Mouse (Mus musculus): Measurements from ENCODE around the gene Rfx1. TPM values are rescaled to one million over a fixed set of nuclear protein-coding genes. Genes with fewer than 3 reads are reported as not detected.

Rfx1 gene
- total RNA-seq, 2 experiments from 2014 or later, result 2.5 to 14.7 TPM

GRCm38 (mm10) chr8:84084341-84085115, 17.9 kb downstream of the Rfx1 start:
- ATAC-seq (replicated peaks; ENCODE audit: low FRiP score, poor library complexity, severe bottlenecking), result no peak

GRCm38 (mm10) chr8:84087156-84087555, 20.5 kb downstream of the Rfx1 start:
- ATAC-seq (replicated peaks; ENCODE audit: low FRiP score, poor library complexity, severe bottlenecking), result no peak

DNA sequence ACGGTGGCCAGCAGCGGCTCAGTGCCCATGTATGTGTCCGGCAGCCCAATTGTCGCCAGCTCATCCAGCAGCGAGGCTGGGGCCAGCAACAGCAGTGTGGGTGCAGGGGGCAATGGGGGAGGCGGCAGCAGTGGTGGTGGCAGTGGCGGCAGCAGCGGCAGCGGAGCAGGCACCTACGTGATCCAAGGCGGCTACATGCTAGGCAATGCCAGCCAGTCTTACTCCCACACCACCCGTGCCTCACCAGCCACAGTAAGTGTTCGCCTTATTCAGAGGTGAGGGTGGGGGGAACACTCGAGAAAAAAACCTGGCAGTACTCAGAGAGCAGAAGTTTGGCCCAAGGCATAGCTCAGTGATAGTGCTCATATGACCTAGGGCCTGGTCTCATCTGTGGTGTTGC, 21.2 kb downstream of the Rfx1 start:
- ATAC-seq (replicated peaks; ENCODE audit: low FRiP score, poor library complexity, severe bottlenecking), result no peak

GRCm38 (mm10) chr8:84089277-84089676, 22.6 kb downstream of the Rfx1 start:
- ATAC-seq (replicated peaks; ENCODE audit: low FRiP score, poor library complexity, severe bottlenecking), result no peak

- no peak for ATAC-seq (replicated peaks; ENCODE audit: low FRiP score, poor library complexity, severe bottlenecking)
These were observed 24.0 kb downstream of the Rfx1 start for GRCm38 (mm10) chr8:84090585-84090984.

GRCm38 (mm10) chr8:84096061-84096460, 29.4 kb downstream of the Rfx1 start:
- ATAC-seq (replicated peaks; ENCODE audit: low FRiP score, poor library complexity, severe bottlenecking), result no peak

DNA sequence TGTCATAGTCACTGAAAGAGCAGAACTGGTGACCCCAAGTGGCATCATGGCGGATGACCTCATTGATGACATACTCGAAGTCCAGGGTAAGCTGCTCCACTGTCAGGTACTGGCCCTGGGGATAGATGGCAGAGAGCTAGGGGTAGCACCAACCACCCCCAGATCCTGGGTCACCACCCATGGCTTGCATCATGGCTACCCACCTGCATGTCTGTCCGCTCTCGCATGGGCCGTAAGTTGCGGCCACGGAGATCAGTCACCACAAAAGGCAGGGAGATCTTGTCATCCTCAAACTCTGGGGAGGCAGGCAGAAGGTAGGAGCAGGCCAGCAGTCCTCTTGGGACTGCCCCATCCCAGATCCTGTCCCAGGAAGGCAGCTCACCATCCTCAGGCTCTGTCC, 31.7 kb downstream of the Rfx1 start:
- ATAC-seq (replicated peaks; ENCODE audit: low FRiP score, poor library complexity, severe bottlenecking), result no peak

DNA sequence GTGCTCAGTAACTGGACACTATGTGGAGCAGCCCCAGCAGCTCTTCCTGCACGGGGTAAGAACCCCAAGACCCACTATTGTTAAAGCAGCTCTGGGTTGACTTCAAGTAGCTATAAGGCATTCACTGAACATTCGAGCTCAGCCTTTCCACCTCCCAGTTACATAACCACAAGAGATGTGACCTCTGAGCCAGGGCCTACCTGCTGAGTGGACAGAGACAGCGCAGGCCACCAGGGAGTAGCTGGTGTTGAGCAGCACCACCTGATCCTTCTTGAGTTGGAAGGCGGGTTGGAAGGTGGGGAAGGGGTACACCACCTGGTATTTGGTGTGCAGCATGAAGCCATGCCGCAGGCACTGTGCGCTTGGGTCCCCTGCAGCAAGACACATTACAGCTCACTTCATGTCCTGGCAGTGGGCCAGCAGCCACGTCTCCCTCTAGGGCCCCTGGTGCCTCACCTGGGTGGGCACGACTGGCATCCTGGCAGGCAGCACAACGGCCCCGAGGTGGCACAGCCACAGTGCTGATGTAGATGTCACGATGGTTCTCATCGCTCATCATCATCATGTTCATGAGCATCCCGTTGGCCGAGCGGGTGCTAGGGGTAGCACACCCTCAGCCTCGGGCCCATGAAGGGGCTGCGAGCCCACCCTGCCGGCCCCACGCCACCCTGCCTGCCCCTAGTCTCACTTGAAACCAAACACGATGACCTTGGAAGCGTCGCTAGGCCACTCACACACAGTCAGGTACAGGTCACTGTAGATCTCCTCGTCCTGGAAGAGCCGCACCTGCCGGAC, 35.0 kb downstream of the Rfx1 start:
- ATAC-seq (replicated peaks; ENCODE audit: low FRiP score, poor library complexity, severe bottlenecking), result no peak

DNA sequence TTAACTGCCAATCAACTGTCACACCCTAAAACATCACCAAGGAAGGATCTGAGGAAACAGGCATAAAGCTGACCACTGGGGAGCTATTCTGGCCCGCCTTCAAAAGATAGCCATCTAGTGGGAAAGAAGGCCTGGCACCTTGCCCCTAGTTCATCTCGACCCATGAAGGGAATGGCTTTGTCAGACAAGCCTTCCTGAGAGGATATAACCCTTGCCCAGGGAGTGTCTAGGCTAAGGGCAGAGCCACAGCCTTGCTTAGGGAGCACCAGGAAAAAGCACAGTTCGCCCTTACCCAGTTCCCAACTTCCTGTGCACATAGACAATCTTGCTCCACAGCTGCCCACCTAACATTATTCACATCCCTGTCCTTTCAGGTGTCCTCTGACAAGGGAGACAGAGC, 37.0 kb downstream of the Rfx1 start:
- no peak for ATAC-seq (replicated peaks; ENCODE audit: low FRiP score, poor library complexity, severe bottlenecking)

GRCm38 (mm10) chr8:84104221-84104620, 37.6 kb downstream of the Rfx1 start:
- peak; percentile 44 for ATAC-seq (replicated peaks; ENCODE audit: low FRiP score, poor library complexity, severe bottlenecking)

DNA sequence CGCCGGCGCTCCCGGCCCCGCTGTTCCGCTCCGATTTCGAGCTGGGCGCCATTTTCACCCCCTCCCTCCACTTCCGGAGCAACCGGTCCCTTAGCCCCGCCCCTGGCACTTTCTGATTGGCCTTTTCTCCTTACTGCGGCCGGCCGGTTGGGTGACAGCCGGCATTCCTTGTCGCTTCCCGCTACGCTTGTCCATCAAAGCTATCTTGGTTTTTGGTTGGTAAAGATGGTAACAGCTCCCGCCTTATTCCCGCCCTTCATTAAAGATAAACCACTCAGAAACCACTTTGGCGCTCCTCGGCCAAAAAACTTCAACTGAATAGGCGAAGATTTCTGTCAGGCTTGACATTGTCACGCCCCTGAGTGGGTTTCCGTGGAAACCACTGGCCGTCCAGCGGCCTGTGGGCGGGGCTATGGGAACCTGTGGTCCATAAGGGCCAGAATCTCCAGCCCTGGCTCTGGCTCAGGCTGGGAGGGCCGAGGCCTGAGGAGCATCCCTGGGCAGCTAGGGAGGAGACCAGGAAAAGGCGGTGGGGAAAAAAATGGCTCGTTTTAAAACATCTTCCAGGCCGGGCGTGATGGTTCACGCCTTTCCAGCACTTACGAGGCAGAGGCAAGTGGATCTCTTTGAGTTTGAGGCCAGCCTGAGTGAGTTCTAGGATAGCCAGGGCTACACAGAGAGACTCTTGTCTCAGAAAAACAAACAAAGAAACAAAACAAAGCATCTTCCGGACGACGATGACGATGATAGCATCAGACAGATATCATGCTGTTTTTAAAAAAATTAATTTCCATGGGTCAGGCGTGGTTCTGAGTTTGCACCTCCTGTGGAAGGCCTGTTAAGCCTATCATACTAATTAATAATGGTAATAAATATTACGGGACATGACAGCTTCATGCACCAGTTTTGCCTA, 38.3 kb downstream of the Rfx1 start, which contains the start of gene Dcaf15:
TSS of gene Dcaf15 (minus strand) at position 72 of the 913 bp plus-strand sequence.
- peak; percentile 96 for ATAC-seq (replicated peaks; ENCODE audit: low FRiP score, poor library complexity, severe bottlenecking)

GRCm38 (mm10) chr8:84105676-84106075, 39.0 kb downstream of the Rfx1 start:
- no peak for ATAC-seq (replicated peaks; ENCODE audit: low FRiP score, poor library complexity, severe bottlenecking)

DNA sequence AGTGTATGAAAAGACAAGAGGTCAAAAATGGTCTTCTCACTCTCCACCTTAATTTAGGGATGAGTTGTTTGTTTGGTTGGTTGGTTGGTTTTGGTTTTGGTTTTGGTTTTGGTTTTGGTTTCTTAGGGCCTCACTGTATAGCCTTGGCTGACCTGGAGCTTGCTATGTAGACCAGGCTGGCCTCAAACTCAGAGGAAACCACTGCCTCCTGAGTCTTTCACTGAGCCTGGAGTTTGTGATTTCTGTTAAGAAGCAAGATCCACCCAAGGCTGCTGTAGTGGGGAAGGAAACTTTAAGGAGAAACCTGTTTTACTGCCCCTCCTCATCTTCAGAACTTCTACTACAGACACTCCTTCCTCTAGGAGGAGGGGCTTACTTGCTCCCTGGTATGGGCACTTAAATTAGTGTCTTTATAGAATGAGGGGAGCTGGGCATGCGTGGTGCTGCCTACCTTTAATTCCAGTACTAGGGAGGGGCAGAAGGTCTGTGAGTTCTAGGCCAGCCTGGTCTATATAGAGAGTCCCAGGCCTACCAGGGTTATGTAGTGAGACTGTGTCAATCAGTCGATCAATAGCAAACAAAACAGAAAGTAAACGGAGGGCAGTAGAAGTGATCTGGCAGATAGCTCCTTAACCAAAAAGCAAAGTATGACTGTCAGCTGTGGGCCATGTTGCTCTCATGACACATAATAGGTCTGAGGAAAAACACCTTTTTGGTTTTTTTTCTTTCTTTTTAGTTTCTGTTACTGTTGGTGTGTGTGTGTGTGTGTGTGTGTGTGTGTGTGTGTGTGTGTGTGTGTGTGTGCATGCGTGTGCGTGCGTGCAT, 39.8 kb downstream of the Rfx1 start:
- no peak for ATAC-seq (replicated peaks; ENCODE audit: low FRiP score, poor library complexity, severe bottlenecking)

DNA sequence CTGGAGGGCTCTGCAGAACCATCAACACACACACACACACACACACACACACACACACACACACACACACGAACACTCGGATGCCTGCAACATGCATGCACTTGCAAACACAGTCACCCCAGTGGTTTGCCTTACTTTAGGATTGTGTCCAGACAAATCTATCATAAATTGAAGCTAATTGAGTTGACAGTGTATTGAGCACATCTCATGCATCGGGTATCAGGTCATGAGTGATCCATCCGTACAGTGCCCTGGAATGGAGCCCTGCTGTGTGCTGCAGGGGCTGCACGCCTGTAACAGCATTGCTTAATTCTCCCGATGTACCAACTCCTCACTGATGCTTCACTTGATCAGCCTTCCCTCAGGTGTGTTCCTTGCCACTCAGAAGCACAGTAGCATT, 49.0 kb downstream of the Rfx1 start:
- ATAC-seq (replicated peaks; ENCODE audit: low FRiP score, poor library complexity, severe bottlenecking), result no peak

GRCm38 (mm10) chr8:84122151-84122550, 55.5 kb downstream of the Rfx1 start:
- no peak for ATAC-seq (replicated peaks; ENCODE audit: low FRiP score, poor library complexity, severe bottlenecking)

GRCm38 (mm10) chr8:84125656-84126055, 59.0 kb downstream of the Rfx1 start, which contains the start of gene Podnl1:
Podnl1 (plus strand) TSS chr8:84125989.
- ATAC-seq (replicated peaks; ENCODE audit: low FRiP score, poor library complexity, severe bottlenecking), result no peak

GRCm38 (mm10) chr8:84126742-84127141, 60.1 kb downstream of the Rfx1 start:
- no peak for ATAC-seq (replicated peaks; ENCODE audit: low FRiP score, poor library complexity, severe bottlenecking)

GRCm38 (mm10) chr8:84127202-84127901, 60.7 kb downstream of the Rfx1 start:
- no peak for ATAC-seq (replicated peaks; ENCODE audit: low FRiP score, poor library complexity, severe bottlenecking)

GRCm38 (mm10) chr8:84128277-84128676, 61.6 kb downstream of the Rfx1 start:
- ATAC-seq (replicated peaks; ENCODE audit: low FRiP score, poor library complexity, severe bottlenecking), result no peak
